In the genomic region with DNA sequence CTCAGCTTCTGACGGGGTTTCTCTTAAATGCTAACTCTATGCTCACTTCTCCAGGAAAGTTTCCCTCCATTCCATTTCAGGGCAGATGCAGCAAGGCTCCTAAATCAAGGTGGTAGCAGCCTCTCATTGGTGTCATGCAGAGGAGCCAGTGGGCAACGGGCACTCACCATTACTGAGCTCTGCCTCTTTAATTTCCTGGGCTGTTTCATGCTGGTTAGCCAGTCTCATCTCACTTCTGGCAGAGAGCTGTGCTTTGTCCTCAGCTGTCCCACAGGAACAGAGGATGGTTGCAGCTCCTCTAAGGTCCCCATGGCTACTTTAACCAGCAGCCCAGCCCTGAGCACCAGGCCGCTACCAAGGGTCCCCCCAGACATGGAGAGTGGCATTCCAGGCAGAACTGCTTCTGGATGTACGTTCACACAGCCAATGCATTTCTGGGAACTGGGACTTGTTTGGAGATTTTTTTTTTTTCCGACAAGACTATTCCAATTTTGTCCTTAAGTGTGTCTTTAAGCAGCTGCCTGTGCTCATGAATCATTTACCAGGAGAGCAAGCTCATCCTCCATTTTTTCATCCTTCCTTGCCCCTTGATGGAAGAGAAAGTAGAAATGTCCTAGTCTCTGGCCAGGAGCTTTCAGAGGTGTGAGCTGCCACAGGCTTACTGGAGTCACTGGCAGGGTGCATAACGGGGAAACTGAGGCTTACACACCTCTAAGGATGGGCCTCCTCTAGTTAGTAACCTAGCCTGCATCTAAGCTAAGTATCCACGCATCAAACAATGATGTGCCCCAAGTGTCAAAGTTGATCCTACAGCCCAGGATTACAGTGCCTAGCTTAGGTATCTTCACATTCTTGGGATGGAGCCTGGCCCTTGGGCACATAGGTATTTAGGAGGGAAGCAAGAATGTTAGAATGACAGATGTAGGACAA, we compare ENCODE assay signal across 18 mouse cellular contexts.
"Had no signal": no experiment of that assay in that cellular context is flagged by ENCODE, and none has a peak within 500 bp of the region (broad histone marks: within the 10 kb centered on the region; RNA-seq: fewer than 3 reads in every experiment).

No protein-coding gene starts in this region.

- H3K4me2 ChIP-seq: liver, embryonic 13.5 days; midbrain, embryonic 12.5 days; neural tube, embryonic 12.5 days; neural tube, embryonic 15.5 days; stomach, embryonic 15.5 days had no signal

- H3K9me3 ChIP-seq: liver, embryonic 13.5 days; midbrain, embryonic 12.5 days; neural tube, embryonic 12.5 days; neural tube, embryonic 15.5 days; stomach, embryonic 15.5 days had no signal

- H3K27ac ChIP-seq: liver, embryonic 13.5 days; midbrain, embryonic 12.5 days; neural tube, embryonic 12.5 days; neural tube, embryonic 15.5 days; stomach, embryonic 15.5 days had no signal

- H3K27me3 ChIP-seq: midbrain, embryonic 12.5 days; neural tube, embryonic 12.5 days; neural tube, embryonic 15.5 days; stomach, embryonic 15.5 days had no signal

- H3K9ac ChIP-seq: liver, embryonic 13.5 days; midbrain, embryonic 12.5 days; neural tube, embryonic 12.5 days; neural tube, embryonic 15.5 days; stomach, embryonic 15.5 days had no signal

- DNase-seq: kidney, adult 18-20 months; kidney, adult 9 months; kidney, postnatal 14 days; kidney, postnatal 4 days; liver, embryonic 13.5 days; lung, adult 2 months; lung, postnatal 14 days; lung, postnatal 4 days; right cerebral cortex, adult 18-20 months; right cerebral cortex, postnatal 25 days; spleen, adult 18-20 months; thymus, adult 2 months; thymus, postnatal 14 days; thymus, postnatal 4 days had no signal

- H3K4me1 ChIP-seq: liver, embryonic 13.5 days; neural tube, embryonic 15.5 days; stomach, embryonic 15.5 days had no signal

- H3K36me3 ChIP-seq: liver, embryonic 13.5 days; midbrain, embryonic 12.5 days; neural tube, embryonic 12.5 days; neural tube, embryonic 15.5 days; stomach, embryonic 15.5 days had no signal

- H3K4me3 ChIP-seq: liver, embryonic 13.5 days; midbrain, embryonic 12.5 days; neural tube, embryonic 12.5 days; neural tube, embryonic 15.5 days; stomach, embryonic 15.5 days had no signal
